Mouse (Mus musculus) 416B (cell line): ENCODE data around the gene Nxph1.

ENCODE experiments used
- DNase-seq: peaks from one replicate; pipeline ENCODE4 v3.0.0; 2011; ENCODE audit warnings: low read depth

The Nxph1 gene

DNA sequence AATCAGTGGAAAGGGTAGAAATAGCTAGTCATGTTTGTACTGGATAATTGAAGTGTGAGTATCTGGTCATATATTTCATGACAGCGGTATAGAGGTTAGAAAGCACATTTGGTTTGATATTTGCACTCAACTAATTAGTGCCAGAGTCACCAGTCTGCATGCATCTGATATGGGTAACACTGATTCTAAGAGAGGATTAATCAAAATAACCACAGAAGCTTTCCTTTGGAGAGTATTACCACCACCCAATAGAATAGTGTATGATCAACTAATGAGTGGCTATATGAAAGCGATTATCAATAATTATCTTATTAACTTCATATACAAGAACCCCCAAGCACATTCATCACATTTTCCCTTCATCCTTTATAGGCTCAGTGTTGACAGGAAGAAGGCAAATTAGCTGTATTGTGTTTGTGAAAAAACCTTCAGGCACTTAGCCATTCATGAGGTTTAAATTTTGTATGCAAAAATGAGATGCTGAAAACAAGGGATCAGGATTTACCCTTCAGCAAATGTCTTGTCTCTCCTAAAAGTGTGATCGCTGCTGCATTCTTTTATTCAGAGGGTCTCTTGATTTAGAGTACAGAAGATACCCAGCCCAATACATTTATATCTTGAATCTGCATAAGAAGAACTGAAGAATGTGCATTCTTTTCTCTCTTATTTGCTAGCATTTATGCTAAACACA lies 185.5 kb downstream of the Nxph1 start:
- DNase-seq = no peak

DNA sequence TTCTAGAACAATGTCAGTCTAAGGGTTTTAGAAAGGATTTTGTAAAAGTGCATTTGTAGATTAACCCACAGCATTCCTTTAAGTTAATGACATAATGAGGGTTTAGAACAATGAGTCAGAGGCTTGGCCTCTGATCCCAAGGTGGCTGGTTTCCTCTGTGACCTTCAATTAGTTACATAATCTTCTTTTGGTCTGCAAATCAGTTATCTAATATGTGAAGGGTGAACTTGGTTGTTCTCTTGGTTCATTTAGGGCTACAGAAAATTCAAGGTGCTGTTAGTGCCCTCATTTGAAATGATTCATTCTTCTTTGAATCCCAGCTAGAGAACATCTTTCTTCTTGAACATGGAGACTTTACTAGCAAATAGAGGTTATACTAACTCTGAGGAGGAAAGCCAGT lies 199.7 kb downstream of the Nxph1 start:
- no peak for DNase-seq

DNA sequence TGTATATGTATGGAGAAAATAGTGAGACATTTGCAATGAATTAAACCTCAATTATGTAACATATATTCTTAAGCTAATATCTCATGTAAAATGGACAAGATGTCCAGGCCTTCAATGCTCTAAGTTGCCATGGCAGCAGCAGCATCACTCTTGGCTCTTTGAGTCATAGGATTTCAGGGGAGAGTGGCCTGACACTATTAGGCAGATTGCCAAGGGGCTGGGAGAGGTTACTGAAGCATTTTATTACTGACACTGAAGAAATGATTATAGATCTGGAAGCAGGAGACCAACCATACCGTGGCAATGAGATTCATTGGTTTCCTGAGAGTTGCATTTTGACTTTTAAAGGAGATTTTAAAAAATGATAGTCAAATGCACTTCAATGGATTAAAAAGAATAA lies 201.6 kb downstream of the Nxph1 start:
- no peak for DNase-seq

DNA sequence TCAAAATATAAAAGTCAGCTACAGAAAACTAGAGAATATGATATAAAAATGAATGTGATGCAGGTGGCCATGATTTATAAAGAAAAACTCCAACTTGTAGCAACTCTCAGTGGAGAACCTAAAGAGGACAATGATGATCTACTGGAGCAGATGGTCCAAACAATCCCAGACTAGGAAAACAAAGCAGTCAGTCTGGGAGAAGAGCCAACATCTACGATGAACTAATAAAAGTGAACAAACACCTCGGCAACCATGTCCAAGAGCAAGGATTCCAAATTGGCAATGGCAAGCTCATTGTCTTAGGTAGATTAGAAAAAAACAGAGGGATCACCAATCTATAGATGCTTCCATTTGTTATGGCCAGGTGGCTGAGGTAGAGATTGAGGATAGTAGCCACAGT lies 211.0 kb downstream of the Nxph1 start:
- no peak for DNase-seq

DNA sequence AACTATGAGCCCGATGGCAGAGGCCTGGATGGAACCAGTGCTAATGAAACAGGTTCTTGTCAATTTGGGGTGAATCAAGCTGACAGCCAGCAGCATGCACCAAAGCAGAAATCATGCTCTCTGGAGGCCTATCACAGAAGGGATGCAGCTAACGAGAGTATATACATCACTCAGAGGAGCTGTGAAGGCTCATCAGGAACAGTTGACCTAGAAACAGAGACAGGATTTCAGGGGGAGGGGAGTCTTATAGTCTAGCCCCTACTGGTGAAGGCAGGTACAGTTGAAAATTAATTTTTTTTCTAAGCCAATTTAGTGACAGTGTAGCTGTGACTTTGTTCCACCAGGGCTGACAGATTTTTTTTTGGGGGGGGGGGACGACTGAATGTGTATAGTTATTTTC lies 234.2 kb downstream of the Nxph1 start:
- no peak for DNase-seq

DNA sequence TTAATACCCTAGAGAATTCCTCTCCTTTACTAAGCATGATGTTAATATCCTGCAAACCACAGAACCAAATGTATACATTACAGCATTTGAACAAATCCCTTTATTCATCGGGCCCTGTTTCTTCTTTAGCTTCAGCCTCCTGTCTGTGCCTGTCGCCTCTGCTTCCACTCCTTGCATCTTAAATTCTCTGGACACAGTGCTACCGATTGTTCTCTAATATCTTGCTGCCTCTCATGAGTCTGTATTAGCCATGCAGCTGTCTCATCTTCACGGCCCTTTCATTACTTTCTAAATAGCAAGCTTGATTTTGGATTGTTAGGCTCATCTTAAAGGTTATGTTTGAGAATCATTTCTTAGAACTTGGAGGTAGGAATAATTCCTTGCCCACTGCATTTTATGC lies 262.5 kb downstream of the Nxph1 start:
- no peak for DNase-seq

DNA sequence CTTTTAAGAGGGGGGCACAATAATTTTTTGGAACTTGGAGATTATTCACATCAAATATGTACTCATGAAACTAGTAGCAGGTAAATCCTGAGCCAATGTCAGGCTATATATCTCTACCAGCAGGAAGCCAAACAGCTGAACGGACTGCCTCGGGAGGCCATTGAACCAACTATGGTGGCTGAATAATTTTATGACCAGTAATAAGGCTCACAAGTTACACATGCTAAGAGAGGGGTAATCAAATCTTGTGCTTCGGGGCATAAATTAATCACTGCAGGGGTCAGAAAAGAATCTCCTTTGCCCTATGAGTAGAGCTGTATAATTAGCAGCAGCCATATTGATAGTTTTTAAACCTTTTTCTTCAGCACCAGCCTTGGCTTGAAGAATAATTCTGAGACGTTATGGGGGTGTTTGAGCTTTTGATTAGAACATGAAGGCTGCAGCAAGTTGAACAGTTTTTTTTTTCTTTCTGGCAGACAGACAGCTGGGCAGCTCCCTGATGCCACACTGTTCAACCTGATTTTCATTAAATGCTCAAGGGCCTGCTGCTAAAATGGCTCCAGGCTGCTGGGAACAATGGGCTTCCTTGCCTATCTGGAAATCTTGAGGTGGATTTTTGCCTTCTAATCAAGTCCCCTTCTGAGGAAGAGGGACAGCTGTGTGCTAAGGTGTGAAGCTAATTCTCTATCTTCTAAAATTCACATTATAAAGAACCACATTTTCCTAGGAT lies 272.7 kb downstream of the Nxph1 start:
- no peak for DNase-seq

DNA sequence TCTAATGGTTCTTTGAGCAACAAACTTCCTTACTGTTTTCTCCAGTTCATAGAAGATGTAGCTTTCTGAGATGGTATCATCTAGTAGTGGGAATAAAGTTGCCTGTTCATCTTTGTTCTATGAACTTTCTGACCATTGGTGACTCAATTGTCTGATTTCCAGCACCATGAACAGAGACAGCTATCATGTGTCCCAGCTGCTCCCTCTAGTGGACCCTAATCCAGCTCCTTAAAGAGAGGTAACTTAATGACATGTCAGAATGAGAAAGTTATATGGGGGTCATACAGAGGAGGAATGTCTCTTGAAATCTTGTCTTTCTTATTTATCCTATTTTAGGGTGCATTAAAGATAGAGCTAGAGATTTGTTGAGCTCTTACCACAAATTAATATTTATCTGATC lies 286.6 kb downstream of the Nxph1 start:
- DNase-seq = peak; percentile 50

DNA sequence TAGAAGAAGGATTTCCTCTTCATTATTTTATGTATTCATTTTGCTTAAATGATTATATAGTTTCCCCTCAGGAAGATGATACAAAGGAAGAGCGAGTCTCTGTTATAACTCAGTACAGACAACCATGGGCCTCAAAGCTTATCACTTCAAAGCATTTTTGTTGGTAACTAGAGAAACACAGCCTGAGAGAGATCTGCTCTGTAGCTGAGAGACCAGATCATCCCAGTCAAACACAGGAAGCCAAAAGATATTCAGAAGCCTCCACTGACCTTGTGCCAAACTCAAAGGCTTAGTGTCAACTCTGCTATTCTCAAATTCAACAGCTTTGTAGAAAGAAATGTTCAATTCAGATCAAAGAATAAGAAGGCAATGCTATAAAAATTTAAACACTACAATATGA lies 319.8 kb downstream of the Nxph1 start:
- DNase-seq = no peak
